Mouse (Mus musculus) urinary bladder, postnatal 14 days (tissue): ENCODE results near the gene Gm9736.
"Not testable (repeated sequence)": the region's sequence is repeated elsewhere in the genome, so short reads cannot be mapped to it uniquely, and the experiment has no call there.

Source experiments
- DNase-seq: peaks from one replicate; pipeline ENCODE4 v3.0.0; 2021; ENCODE audit warnings: low spot score

Gene Gm9736

DNA sequence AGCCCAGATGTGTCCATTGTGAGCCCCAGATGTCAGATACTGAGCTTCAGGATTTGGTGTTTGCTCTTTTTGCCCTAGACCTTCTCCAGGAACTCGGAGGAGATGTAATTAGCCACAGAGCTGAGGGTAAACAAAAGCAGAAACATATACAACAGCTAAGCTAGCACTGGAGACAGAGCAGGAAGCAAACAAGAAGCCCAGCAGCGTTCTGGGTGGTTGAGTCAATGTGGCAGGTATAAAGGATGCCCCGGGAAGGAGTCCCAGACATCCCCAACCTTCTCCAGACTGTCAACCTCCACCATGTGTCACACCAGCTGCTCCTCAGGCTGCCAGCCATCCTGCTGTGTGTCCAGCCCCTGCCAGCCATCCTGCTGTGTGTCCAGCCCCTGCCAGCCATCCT lies 25.0 kb downstream of the Gm9736 start, which contains the start of gene Gm10100:
TSS of gene Gm10100 (plus strand) at position 301 of the 400 bp plus-strand sequence.
- DNase-seq, result no peak

GRCm38 (mm10) chr10:77724855-77725254 lies 26.3 kb downstream of the Gm9736 start:
- DNase-seq, result no peak

- not testable (repeated sequence) for DNase-seq
These were observed 30.9 kb downstream of the Gm9736 start, which contains the start of gene Krtap12-1 for GRCm38 (mm10) chr10:77720299-77720698. Krtap12-1 (plus strand) TSS chr10:77720599.

GRCm38 (mm10) chr10:77715507-77715906 lies 35.6 kb downstream of the Gm9736 start, which contains the start of gene Gm10142:
Gm10142 (plus strand) TSS chr10:77715807.
- no peak for DNase-seq

DNA sequence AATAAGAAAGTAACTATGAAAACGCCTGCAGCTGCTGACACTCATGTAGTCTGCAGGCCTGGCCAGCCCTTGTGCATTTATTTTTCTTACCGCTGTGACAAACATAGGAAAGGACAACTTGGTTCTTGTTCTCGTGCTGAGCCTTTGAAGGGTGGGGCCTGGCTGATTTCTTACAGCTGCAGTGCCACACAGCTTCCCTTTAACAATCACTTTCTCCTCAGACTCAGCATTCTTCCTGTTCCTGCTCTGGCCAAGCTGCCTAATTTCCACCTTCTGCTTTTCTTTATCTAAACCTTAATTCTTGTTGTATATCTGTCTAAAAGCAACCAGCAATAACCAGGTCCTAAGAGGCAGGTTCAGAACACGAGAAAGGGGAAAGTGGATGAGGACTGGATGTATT lies 37.4 kb downstream of the Gm9736 start:
- DNase-seq, result no peak

- not testable (repeated sequence) for DNase-seq
These were observed 40.0 kb downstream of the Gm9736 start, which contains the start of gene Gm10024 for GRCm38 (mm10) chr10:77711157-77711556. Gm10024 (plus strand) TSS chr10:77711457.

GRCm38 (mm10) chr10:77709831-77710230 lies 41.3 kb downstream of the Gm9736 start:
- no peak for DNase-seq

- DNase-seq, result no peak
These were observed 44.8 kb downstream of the Gm9736 start, which contains the start of gene Gm10272 for GRCm38 (mm10) chr10:77706326-77706725. Gm10272 (plus strand) TSS chr10:77706626.
